Mouse (Mus musculus): ENCODE results near the gene Tent5d. TPM values are rescaled to one million over a fixed set of nuclear protein-coding genes. Genes with fewer than 3 reads are reported as not detected.

Tent5d gene
- polyA plus RNA-seq, 1 experiment, result not detected

GRCm38 (mm10) chrX:107816218-107816554 is 23.8 kb downstream of the Tent5d start, which contains the start of gene 2610002M06Rik:
Gene 2610002M06Rik (minus strand): TSS chrX:107816334.
- Histone ChIP-seq H3K27ac (ENCODE audit: insufficient read depth, low read length) (peak within 1 kb of the TSS; percentile 30; the same call in 1 of the 2 replicates), H3K27me3 (ENCODE audit: control insufficient read depth, insufficient read depth, low read length) (no peaks in the 10 kb centered on the region), H3K4me3 (replicated peaks; ENCODE audit: insufficient read depth, low read depth, low read length) (peak within 1 kb of the TSS; percentile 85), H3K4me1 (ENCODE audit: control insufficient read depth, insufficient read depth, low read length) (no peaks in the 10 kb centered on the region)
- WGBS, result 16% methylated on average over 26 of the region's 28 CpGs
- TF ChIP-seq POLR2A (IDR thresholded peaks at IDR 0.05; ENCODE audit: borderline replicate concordance, insufficient read depth, low read length) (no peak), CTCF (IDR thresholded peaks at IDR 0.05; ENCODE audit: borderline replicate concordance, insufficient read depth, low read depth, low read length) (peak; percentile 64)
- peak; percentile 83 to 86 for DNase-seq

- Histone ChIP-seq H3K27ac (ENCODE audit: insufficient read depth, low read length) (no peak overlapping the region), H3K27me3 (ENCODE audit: control insufficient read depth, insufficient read depth, low read length) (no peaks in the 10 kb centered on the region), H3K4me3 (replicated peaks; ENCODE audit: insufficient read depth, low read depth, low read length) (no peak overlapping the region), H3K4me1 (ENCODE audit: control insufficient read depth, insufficient read depth, low read length) (no peaks in the 10 kb centered on the region)
- no peak for DNase-seq
- 86% methylated on average over 6 of the region's 6 CpGs for WGBS
- TF ChIP-seq CTCF (IDR thresholded peaks at IDR 0.05; ENCODE audit: borderline replicate concordance, insufficient read depth, low read depth, low read length), result no peak
- no peak for TF ChIP-seq POLR2A (IDR thresholded peaks at IDR 0.05; ENCODE audit: borderline replicate concordance, insufficient read depth, low read length)
These were observed 24.3 kb downstream of the Tent5d start for GRCm38 (mm10) chrX:107816726-107817125.

GRCm38 (mm10) chrX:107858165-107858564 is 65.8 kb downstream of the Tent5d start:
- H3K27me3 ChIP-seq (ENCODE audit: control insufficient read depth, insufficient read depth, low read length), result no peaks in the 10 kb centered on the region
- TF ChIP-seq POLR2A (IDR thresholded peaks at IDR 0.05; ENCODE audit: borderline replicate concordance, insufficient read depth, low read length) (no peak), CTCF (IDR thresholded peaks at IDR 0.05; ENCODE audit: borderline replicate concordance, insufficient read depth, low read depth, low read length) (no peak)
- 14% methylated on average over 4 of the region's 4 CpGs for WGBS

More at GRCm38 (mm10) chrX:107858165-107858564, 65.8 kb downstream of the Tent5d start:
- DNase-seq, result no peak
- H3K4me3 ChIP-seq (replicated peaks; ENCODE audit: insufficient read depth, low read depth, low read length), result no peak overlapping the region
- no peaks in the 10 kb centered on the region for H3K4me1 ChIP-seq (ENCODE audit: control insufficient read depth, insufficient read depth, low read length)
- no peak overlapping the region for H3K27ac ChIP-seq (ENCODE audit: insufficient read depth, low read length)

Other genes with a start within 250 kb of the Tent5d start
- gene Tbx22, start 124.6 kb upstream of the Tent5d start, polyA plus RNA-seq (2012; rRNA removed), result not detected in 2 replicates
- gene 2610002M06Rik, start 23.7 kb downstream of the Tent5d start, polyA plus RNA-seq (2012; rRNA removed), result 18.8 and 19.4 TPM in 2 replicates
- gene Gm732, start 155.9 kb downstream of the Tent5d start, polyA plus RNA-seq (2012; rRNA removed), result not detected in 2 replicates